In genomic region chr3:144367766-144368116, GRCm38 (mm10) we compare ENCODE assay signal across 7 mouse cellular contexts.
A peak's percentile ranks its signal among the peaks of the same experiment; 100 is the strongest.
DNase-seq lines count a peak whose midpoint lies in the region; ATAC-seq and TF ChIP-seq lines count a peak whose summit lies in the region.

No protein-coding gene starts in this region.

- H3K36me3 ChIP-seq in forebrain, embryonic 15.5 days = no peaks in the 10 kb centered on the region
- H3K36me3 ChIP-seq in intestine, embryonic 15.5 days = no peaks in the 10 kb centered on the region
- H3K36me3 ChIP-seq in neural tube, embryonic 14.5 days (ENCODE audit: control insufficient read depth, insufficient read depth, low read length) = no peaks in the 10 kb centered on the region

- WGBS in forebrain, embryonic 15.5 days = 14% methylated on average over 7 of the region's 7 CpGs
- 39% methylated on average over 7 of the region's 7 CpGs for WGBS in intestine, embryonic 15.5 days
- 14% methylated on average over 7 of the region's 7 CpGs for WGBS in neural tube, embryonic 14.5 days

- ATAC-seq in forebrain, embryonic 15.5 days (replicated peaks) = peak; percentile 57
- ATAC-seq in intestine, embryonic 15.5 days = 0 out of 2 replicates have a peak, but pooled peaks have one; percentile 25
- ATAC-seq in neural tube, embryonic 14.5 days (ENCODE audit: low read depth) = peak; percentile 75

- peak overlapping the region; percentile 18; the same call in 1 of the 2 replicates for H3K27ac ChIP-seq in layer of hippocampus, adult 2 months
- H3K27ac ChIP-seq in forebrain, embryonic 15.5 days (replicated peaks) = no peak overlapping the region
- H3K27ac ChIP-seq in intestine, embryonic 15.5 days = no peak overlapping the region
- H3K27ac ChIP-seq in neural tube, embryonic 14.5 days (ENCODE audit: low read depth, low read length) = no peak overlapping the region

- H3K9ac ChIP-seq in forebrain, embryonic 15.5 days (replicated peaks) = 0 out of 2 replicates have a peak overlapping the region, but pooled peaks have one; percentile 15
- H3K9ac ChIP-seq in intestine, embryonic 15.5 days = no peak overlapping the region
- H3K9ac ChIP-seq in neural tube, embryonic 14.5 days (replicated peaks; ENCODE audit: low read depth, low read length) = peak overlapping the region; percentile 7; the same call in 1 of the 2 replicates

- no peaks in the 10 kb centered on the region for H3K9me3 ChIP-seq in forebrain, embryonic 15.5 days
- no peaks in the 10 kb centered on the region for H3K9me3 ChIP-seq in intestine, embryonic 15.5 days
- no peaks in the 10 kb centered on the region for H3K9me3 ChIP-seq in neural tube, embryonic 14.5 days (ENCODE audit: control insufficient read depth, low read length)

- H3K4me3 ChIP-seq in layer of hippocampus, adult 2 months = peak overlapping the region; percentile 38
- peak overlapping the region; percentile 30 for H3K4me3 ChIP-seq in forebrain, embryonic 15.5 days
- no peak overlapping the region for H3K4me3 ChIP-seq in intestine, embryonic 15.5 days (replicated peaks)
- H3K4me3 ChIP-seq in neural tube, embryonic 14.5 days (ENCODE audit: low read depth, low read length) = peak overlapping the region; percentile 4

- H3K27me3 ChIP-seq in forebrain, embryonic 15.5 days = no peaks in the 10 kb centered on the region
- no peaks in the 10 kb centered on the region for H3K27me3 ChIP-seq in intestine, embryonic 15.5 days (replicated peaks)
- H3K27me3 ChIP-seq in neural tube, embryonic 14.5 days (ENCODE audit: control insufficient read depth, insufficient read depth, low read length) = no peaks in the 10 kb centered on the region

- peak overlapping the region; percentile 55 for H3K4me2 ChIP-seq in forebrain, embryonic 15.5 days (replicated peaks)
- H3K4me2 ChIP-seq in intestine, embryonic 15.5 days (replicated peaks) = peak overlapping the region; percentile 41
- H3K4me2 ChIP-seq in neural tube, embryonic 14.5 days (ENCODE audit: low read depth, low read length) = peak overlapping the region; percentile 40

- no peak for DNase-seq in layer of hippocampus, adult 2 months (ENCODE audit: low spot score in 2 of 2)
- DNase-seq in layer of hippocampus, adult 9-10 months (ENCODE audit: low spot score) = no peak
- DNase-seq in testis, postnatal 14 days (ENCODE audit: low spot score) = no peak
- no peak for DNase-seq in B cell, adult 2 months

- TF ChIP-seq CTCF in layer of hippocampus, adult 2 months (conservative IDR thresholded peaks at IDR 0.05) = no peak

- H3K4me1 ChIP-seq in forebrain, embryonic 15.5 days = peaks cover 12% of the 10 kb centered on the region
- H3K4me1 ChIP-seq in intestine, embryonic 15.5 days (replicated peaks) = no peaks in the 10 kb centered on the region
- H3K4me1 ChIP-seq in neural tube, embryonic 14.5 days (ENCODE audit: control insufficient read depth, insufficient read depth, low read length) = 0 out of 2 replicates have a peak, but pooled peaks cover 6% of the 10 kb centered on the region

Comparison
In these comparisons a context has a peak if more than half of its experiments do, and no peak if none do; other contexts are left out.
1. ATAC-seq: peak in every context shown above with its lines; median percentile 75 in neural tube, embryonic 14.5 days; 57 in forebrain, embryonic 15.5 days; 25 in intestine, embryonic 15.5 days.